15 mouse cellular contexts compared by ENCODE assay signal in the genomic region with DNA sequence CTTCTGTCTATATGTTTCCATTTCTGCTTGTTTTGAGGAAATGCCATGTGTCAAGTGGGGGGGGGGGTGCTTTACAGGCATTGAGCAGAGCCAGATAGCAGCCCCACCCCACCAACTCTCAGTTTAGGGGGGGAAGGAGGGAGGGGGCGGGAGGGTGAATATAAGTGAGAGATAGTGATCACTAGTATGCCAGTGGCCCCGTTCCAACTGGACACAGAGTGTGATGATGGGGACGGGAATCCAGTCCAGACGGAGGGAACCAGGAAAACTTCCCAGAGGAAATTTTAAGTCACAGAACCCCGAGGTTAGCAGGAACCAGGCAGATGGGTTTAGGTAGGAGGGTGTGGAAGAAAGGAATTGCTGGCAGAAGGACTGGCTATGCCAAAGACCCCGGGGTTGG. TPM values are rescaled to one million over a fixed set of nuclear protein-coding genes. Genes with fewer than 3 reads are reported as not detected.
DNase-seq lines count a peak whose midpoint lies in the region; ATAC-seq lines count a peak whose summit lies in the region.
"Had no signal": no experiment of that assay in that cellular context is flagged by ENCODE, and none has a peak within 500 bp of the region (broad histone marks: within the 10 kb centered on the region; RNA-seq: fewer than 3 reads in every experiment).

No protein-coding gene starts in this region.

- 0 out of 2 replicates have a peak, but pooled peaks cover 3% of the 10 kb centered on the region for H3K4me1 ChIP-seq in neural tube, embryonic 11.5 days (ENCODE audit: control insufficient read depth, insufficient read depth, low read length)
- peaks cover 23% of the 10 kb centered on the region for H3K4me1 ChIP-seq in forebrain, embryonic 16.5 days (replicated peaks; ENCODE audit: control insufficient read depth, insufficient read depth, low read length)
- peaks cover 28% of the 10 kb centered on the region for H3K4me1 ChIP-seq in midbrain, embryonic 10.5 days
- peaks cover 36% of the 10 kb centered on the region for H3K4me1 ChIP-seq in neural tube, embryonic 15.5 days

- no peak for DNase-seq in neural tube, embryonic 11.5 days (ENCODE audit: low spot score)
- DNase-seq in neural tube, embryonic 10.5 days (ENCODE audit: extremely low spot score, low spot score) = no peak
- DNase-seq in midbrain, embryonic 10.5 days (ENCODE audit: low spot score) = no peak
- DNase-seq in urinary bladder, adult 2 months (ENCODE audit: low spot score) = no peak
- DNase-seq in urinary bladder, adult 18-20 months (ENCODE audit: low spot score in 2 of 2) = no peak
- DNase-seq in thymus, postnatal 36 days = no peak
- DNase-seq: adrenal gland, adult 2 months; kidney, adult 11 months had no signal

- H3K9me3 ChIP-seq in neural tube, embryonic 11.5 days (ENCODE audit: control insufficient read depth, low read length) = no peaks in the 10 kb centered on the region
- no peaks in the 10 kb centered on the region for H3K9me3 ChIP-seq in forebrain, embryonic 16.5 days (ENCODE audit: control insufficient read depth, low read length)
- H3K9me3 ChIP-seq in midbrain, embryonic 10.5 days (replicated peaks) = no peaks in the 10 kb centered on the region
- H3K9me3 ChIP-seq in neural tube, embryonic 15.5 days (replicated peaks) = no peaks in the 10 kb centered on the region
- H3K9me3 ChIP-seq: embryonic facial prominence, embryonic 13.5 days; lung, embryonic 15.5 days; megakaryocyte, embryonic 14.5 days had no signal

- peaks cover 10% of the 10 kb centered on the region for H3K27me3 ChIP-seq in neural tube, embryonic 11.5 days (ENCODE audit: control insufficient read depth, insufficient read depth, low read length)
- no peaks in the 10 kb centered on the region for H3K27me3 ChIP-seq in forebrain, embryonic 16.5 days (replicated peaks; ENCODE audit: control insufficient read depth, insufficient read depth, low read length)
- H3K27me3 ChIP-seq in midbrain, embryonic 10.5 days (ENCODE audit: low read depth, poor library complexity, severe bottlenecking) = peaks cover 29% of the 10 kb centered on the region
- H3K27me3 ChIP-seq in neural tube, embryonic 15.5 days (replicated peaks) = no peaks in the 10 kb centered on the region

- H3K4me2 ChIP-seq in neural tube, embryonic 11.5 days (ENCODE audit: low read depth) = peak overlapping the region; percentile 67
- peak overlapping the region; percentile 88 for H3K4me2 ChIP-seq in forebrain, embryonic 16.5 days (ENCODE audit: low read length)
- peak overlapping the region; percentile 91 for H3K4me2 ChIP-seq in neural tube, embryonic 15.5 days
- H3K4me2 ChIP-seq: lung, embryonic 15.5 days had no signal

- peaks cover 5% of the 10 kb centered on the region; the same call in 1 of the 2 replicates for H3K36me3 ChIP-seq in neural tube, embryonic 11.5 days (ENCODE audit: control insufficient read depth, insufficient read depth, low read length)
- H3K36me3 ChIP-seq in forebrain, embryonic 16.5 days (ENCODE audit: control insufficient read depth, insufficient read depth) = peaks cover 25% of the 10 kb centered on the region
- H3K36me3 ChIP-seq in midbrain, embryonic 10.5 days = peaks cover 43% of the 10 kb centered on the region
- peaks cover 40% of the 10 kb centered on the region for H3K36me3 ChIP-seq in neural tube, embryonic 15.5 days
- H3K36me3 ChIP-seq: embryonic facial prominence, embryonic 13.5 days; lung, embryonic 15.5 days had no signal

- 83% methylated on average over 6 of the region's 6 CpGs for WGBS in neural tube, embryonic 11.5 days
- WGBS in forebrain, embryonic 16.5 days = 77% methylated on average over 6 of the region's 6 CpGs
- 77% methylated on average over 6 of the region's 6 CpGs for WGBS in midbrain, embryonic 10.5 days
- 82% methylated on average over 6 of the region's 6 CpGs for WGBS in neural tube, embryonic 15.5 days

- H3K4me3 ChIP-seq in neural tube, embryonic 11.5 days (ENCODE audit: low read depth, low read length) = 0 out of 2 replicates have a peak overlapping the region, but pooled peaks have one; percentile 71
- H3K4me3 ChIP-seq in forebrain, embryonic 16.5 days (replicated peaks; ENCODE audit: low read length) = peak overlapping the region; percentile 86
- H3K4me3 ChIP-seq in midbrain, embryonic 10.5 days = peak overlapping the region; percentile 85; the same call in 1 of the 2 replicates
- H3K4me3 ChIP-seq in neural tube, embryonic 15.5 days (replicated peaks) = peak overlapping the region; percentile 73
- H3K4me3 ChIP-seq: embryonic facial prominence, embryonic 13.5 days; lung, embryonic 15.5 days; megakaryocyte, embryonic 14.5 days had no signal

- H3K27ac ChIP-seq in neural tube, embryonic 11.5 days (ENCODE audit: low read depth, low read length) = no peak overlapping the region
- no peak overlapping the region for H3K27ac ChIP-seq in forebrain, embryonic 16.5 days (ENCODE audit: low read length)
- no peak overlapping the region for H3K27ac ChIP-seq in midbrain, embryonic 10.5 days (replicated peaks)
- no peak overlapping the region for H3K27ac ChIP-seq in neural tube, embryonic 15.5 days (replicated peaks)
- H3K27ac ChIP-seq: embryonic facial prominence, embryonic 13.5 days; lung, embryonic 15.5 days had no signal

- ATAC-seq in neural tube, embryonic 11.5 days (ENCODE audit: insufficient read depth, low FRiP score, low TSS enrichment) = no peak
- no peak for ATAC-seq in forebrain, embryonic 16.5 days
- no peak for ATAC-seq in neural tube, embryonic 15.5 days (ENCODE audit: low FRiP score)
- ATAC-seq: Patski had no signal

- H3K9ac ChIP-seq in neural tube, embryonic 11.5 days (ENCODE audit: low read length) = no peak overlapping the region
- no peak overlapping the region for H3K9ac ChIP-seq in forebrain, embryonic 16.5 days (replicated peaks; ENCODE audit: low read depth, low read length)
- H3K9ac ChIP-seq in neural tube, embryonic 15.5 days (replicated peaks) = no peak overlapping the region
- H3K9ac ChIP-seq: embryonic facial prominence, embryonic 13.5 days; lung, embryonic 15.5 days had no signal

RNA-seq across cellular contexts. Expression of a gene that starts 1.9 kb away (rescaled TPM):
- polyA plus RNA-seq in neural tube, embryonic 11.5 days (2014; fragmentation: Nextera tagmentation; extraction: Ambion mirVana) = 27.6 and 33.2 TPM in 2 replicates
- 74.5 and 81.9 TPM in 2 replicates for polyA plus RNA-seq in forebrain, embryonic 16.5 days (2015; fragmentation: Nextera tagmentation; extraction: Ambion mirVana)
- polyA plus RNA-seq in midbrain, embryonic 10.5 days (2016; fragmentation: Nextera tagmentation; extraction: Ambion mirVana) = 26.4 and 38.3 TPM in 2 replicates
- 73.0 and 85.4 TPM in 2 replicates for polyA plus RNA-seq in neural tube, embryonic 15.5 days (2015; fragmentation: Nextera tagmentation; extraction: Ambion mirVana)
- 0.25 and 0.32 TPM in 2 replicates for polyA plus RNA-seq in urinary bladder, adult 2 months (2012; rRNA removed)

RNA-seq across cellular contexts. Expression of a gene that starts 21.6 kb away (rescaled TPM):
- polyA plus RNA-seq in neural tube, embryonic 11.5 days (2014; fragmentation: Nextera tagmentation; extraction: Ambion mirVana) = 10.3 and 10.8 TPM in 2 replicates
- polyA plus RNA-seq in forebrain, embryonic 16.5 days (2015; fragmentation: Nextera tagmentation; extraction: Ambion mirVana) = 23.9 and 27.9 TPM in 2 replicates
- 13.5 and 14.0 TPM in 2 replicates for polyA plus RNA-seq in midbrain, embryonic 10.5 days (2016; fragmentation: Nextera tagmentation; extraction: Ambion mirVana)
- 27.4 and 29.2 TPM in 2 replicates for polyA plus RNA-seq in neural tube, embryonic 15.5 days (2015; fragmentation: Nextera tagmentation; extraction: Ambion mirVana)
- 35.4 TPM in 2 replicates for polyA plus RNA-seq in urinary bladder, adult 2 months (2012; rRNA removed)

RNA-seq across cellular contexts. Expression of a gene that starts 25.9 kb away (rescaled TPM):
- polyA plus RNA-seq in neural tube, embryonic 11.5 days (2014; fragmentation: Nextera tagmentation; extraction: Ambion mirVana) = 58.1 and 63.8 TPM in 2 replicates
- 77.7 and 79.3 TPM in 2 replicates for polyA plus RNA-seq in forebrain, embryonic 16.5 days (2015; fragmentation: Nextera tagmentation; extraction: Ambion mirVana)
- polyA plus RNA-seq in midbrain, embryonic 10.5 days (2016; fragmentation: Nextera tagmentation; extraction: Ambion mirVana) = 44.1 and 53.4 TPM in 2 replicates
- 79.8 and 92.8 TPM in 2 replicates for polyA plus RNA-seq in neural tube, embryonic 15.5 days (2015; fragmentation: Nextera tagmentation; extraction: Ambion mirVana)
- polyA plus RNA-seq in urinary bladder, adult 2 months (2012; rRNA removed) = 73.2 and 85.8 TPM in 2 replicates

RNA-seq across cellular contexts. Expression of a gene that starts 26.1 kb away (rescaled TPM):
- 0.26 and 0.64 TPM in 2 replicates for polyA plus RNA-seq in neural tube, embryonic 11.5 days (2014; fragmentation: Nextera tagmentation; extraction: Ambion mirVana)
- not detected in 2 replicates for polyA plus RNA-seq in forebrain, embryonic 16.5 days (2015; fragmentation: Nextera tagmentation; extraction: Ambion mirVana)
- 0.20 TPM in 1 of 2 replicates, not detected in the other for polyA plus RNA-seq in midbrain, embryonic 10.5 days (2016; fragmentation: Nextera tagmentation; extraction: Ambion mirVana)
- polyA plus RNA-seq in neural tube, embryonic 15.5 days (2015; fragmentation: Nextera tagmentation; extraction: Ambion mirVana) = 0.36 TPM in 1 of 2 replicates, not detected in the other
- 0.06 TPM in 2 replicates for polyA plus RNA-seq in urinary bladder, adult 2 months (2012; rRNA removed)
- polyA plus RNA-seq: embryonic facial prominence, embryonic 13.5 days; lung, embryonic 15.5 days; Patski; stomach, embryonic 16.5 days had no signal

RNA-seq across cellular contexts. Expression of a gene that starts 26.3 kb away (rescaled TPM):
- polyA plus RNA-seq in neural tube, embryonic 11.5 days (2014; fragmentation: Nextera tagmentation; extraction: Ambion mirVana) = 2.0 and 2.3 TPM in 2 replicates
- 5.2 and 7.0 TPM in 2 replicates for polyA plus RNA-seq in forebrain, embryonic 16.5 days (2015; fragmentation: Nextera tagmentation; extraction: Ambion mirVana)
- 4.7 and 5.4 TPM in 2 replicates for polyA plus RNA-seq in midbrain, embryonic 10.5 days (2016; fragmentation: Nextera tagmentation; extraction: Ambion mirVana)
- polyA plus RNA-seq in neural tube, embryonic 15.5 days (2015; fragmentation: Nextera tagmentation; extraction: Ambion mirVana) = 6.1 and 8.7 TPM in 2 replicates
- 2.0 and 3.7 TPM in 2 replicates for polyA plus RNA-seq in urinary bladder, adult 2 months (2012; rRNA removed)

Comparison
In these comparisons a context has a peak if more than half of its experiments do, and no peak if none do; other contexts are left out.
1. RNA of a gene that starts 1.9 kb away (polyA plus RNA-seq): 73.0 to 85.4 TPM in neural tube, embryonic 15.5 days, 74.5 to 81.9 TPM in forebrain, embryonic 16.5 days, 27.6 to 33.2 TPM in neural tube, embryonic 11.5 days and 26.4 to 38.3 TPM in midbrain, embryonic 10.5 days; 0.25 to 0.32 TPM in urinary bladder, adult 2 months; every median in the first group is over 10 times any median in the second.
2. Peak in every context shown above with its lines, with median percentiles within 50 percentile points of each other: H3K4me2 ChIP-seq and H3K4me3 ChIP-seq.